Mouse (Mus musculus) myocyte (in vitro differentiated cells): ENCODE measurements around the gene Bmp2. TPM values are rescaled to one million over a fixed set of nuclear protein-coding genes. Genes with fewer than 3 reads are reported as not detected.

Experiments used
- H3K27me3 ChIP-seq: one replicate; pipeline ENCODE4 v1.6.1; 2011; ENCODE audit not compliant: control insufficient read depth, insufficient read depth, insufficient read length
- H3K36me3 ChIP-seq: one replicate; pipeline ENCODE4 v1.6.1; 2011; ENCODE audit not compliant: control insufficient read depth, insufficient read depth
- H3K4me2 ChIP-seq: one replicate; pipeline ENCODE4 v1.6.1; 2011; ENCODE audit warnings: low read depth, control low read depth
- H3K4me3 ChIP-seq: one replicate; pipeline ENCODE4 v1.5.1; 2011; ENCODE audit warnings: mild to moderate bottlenecking, control low read depth, moderate library complexity
- H3K79me2 ChIP-seq: one replicate; pipeline ENCODE4 v1.6.1; 2011; ENCODE audit not compliant: control insufficient read depth, insufficient read depth
- H3ac ChIP-seq: one replicate; pipeline ENCODE4 v1.6.1; 2011; ENCODE audit not compliant: control insufficient read depth, insufficient read length
- CEBPB ChIP-seq: IDR thresholded peaks from 2 replicates; pipeline ENCODE4 v1.6.1; 2011; ENCODE audit warnings: mild to moderate bottlenecking, moderate library complexity; ENCODE audit not compliant: poor library complexity, insufficient read depth, severe bottlenecking
- E2F4 ChIP-seq: IDR thresholded peaks from one replicate; pipeline ENCODE4 v1.6.1; 2011; ENCODE audit warnings: mild to moderate bottlenecking, control low read depth, moderate library complexity; ENCODE audit not compliant: insufficient read depth
- MAX ChIP-seq: IDR thresholded peaks from one replicate; pipeline ENCODE4 v1.6.1; 2011; ENCODE audit warnings: low read depth, mild to moderate bottlenecking, control low read depth
- MYOD1 ChIP-seq, 3 experiments: IDR thresholded peaks; one replicate each; pipeline ENCODE4 v1.6.1; 2011; ENCODE audit warnings: control low read depth in 2 of 3, low read depth in 2 of 3, mild to moderate bottlenecking in 2 of 3, moderate library complexity in 1 of 3; ENCODE audit not compliant: insufficient read length in 2 of 3, control insufficient read depth in 1 of 3
- MYOG ChIP-seq, 3 experiments: IDR thresholded peaks; one replicate each; pipeline ENCODE4 v1.6.1; 2011; ENCODE audit warnings: control low read depth in 2 of 3, low read depth in 2 of 3, mild to moderate bottlenecking in 2 of 3; ENCODE audit not compliant: insufficient read length in 2 of 3, control insufficient read depth in 1 of 3, insufficient read depth in 1 of 3
- POLR2A ChIP-seq: IDR thresholded peaks from one replicate; pipeline ENCODE4 v1.6.1; 2011; ENCODE audit warnings: low read depth, mild to moderate bottlenecking, control low read depth, moderate library complexity; ENCODE audit not compliant: insufficient read length
- POLR2AphosphoS2 ChIP-seq: IDR thresholded peaks from one replicate; pipeline ENCODE4 v1.6.1; 2011; ENCODE audit warnings: low read depth, control low read depth; ENCODE audit not compliant: insufficient read length
- REST ChIP-seq: IDR thresholded peaks from one replicate; pipeline ENCODE4 v1.6.1; 2011; ENCODE audit warnings: mild to moderate bottlenecking, control low read depth, moderate library complexity; ENCODE audit not compliant: insufficient read depth, insufficient read length
- SRF ChIP-seq: IDR thresholded peaks from one replicate; pipeline ENCODE4 v1.6.1; 2011; ENCODE audit warnings: low read depth; ENCODE audit not compliant: control insufficient read depth, insufficient read length
- TCF12 ChIP-seq: IDR thresholded peaks from one replicate; pipeline ENCODE4 v1.6.1; 2011; ENCODE audit warnings: mild to moderate bottlenecking, control low read depth; ENCODE audit not compliant: poor library complexity, insufficient read depth, severe bottlenecking
- TCF3 ChIP-seq: IDR thresholded peaks from one replicate; pipeline ENCODE4 v1.6.1; 2011; ENCODE audit warnings: low read depth, control low read depth; ENCODE audit not compliant: insufficient read length
- USF1 ChIP-seq: IDR thresholded peaks from one replicate; pipeline ENCODE4 v1.6.1; 2011; ENCODE audit warnings: low read depth, mild to moderate bottlenecking, control low read depth, moderate library complexity
- polyA plus RNA-seq: library from polyadenylated mRNA; unstranded; fragments of >200 nt; fragmentation: generic; extraction: Trizol; gene quantifications from one replicate; pipeline ENCODE4 v1.2.1, GENCODE M21; 2012; ENCODE audit warnings: missing spikeins

Bmp2 gene
- polyA plus RNA-seq, 1 experiment: 0.22 TPM

GRCm38 (mm10) chr2:133529396-133529795, 22.6 kb upstream of the Bmp2 start:
- no peak overlapping the region for H3K4me2 ChIP-seq
- no peaks in the 10 kb centered on the region for H3K36me3 ChIP-seq
- no peak for TF ChIP-seq E2F4
- no peak for TF ChIP-seq REST
- no peak for TF ChIP-seq USF1
- TF ChIP-seq MAX: no peak
- no peak for TF ChIP-seq CEBPB
- H3K79me2 ChIP-seq: no peaks in the 10 kb centered on the region
- H3ac ChIP-seq: no peak overlapping the region
- H3K4me3 ChIP-seq: no peak overlapping the region
- H3K27me3 ChIP-seq: no peaks in the 10 kb centered on the region

- H3K4me2 ChIP-seq: no peak overlapping the region
- H3K4me3 ChIP-seq: no peak overlapping the region
- H3ac ChIP-seq: no peak overlapping the region
- H3K79me2 ChIP-seq: no peaks in the 10 kb centered on the region
- TF ChIP-seq MYOD1 (IDR thresholded peaks at IDR 0.05; ENCODE audit: control insufficient read depth in 1 of 3, insufficient read length in 2 of 3, low read depth in 2 of 3) (no peak), POLR2AphosphoS2 (no peak), TCF3 (no peak), E2F4 (no peak), MAX (no peak), CEBPB (no peak), REST (no peak), MYOG (IDR thresholded peaks at IDR 0.05; ENCODE audit: control insufficient read depth in 1 of 3, insufficient read depth in 1 of 3, insufficient read length in 2 of 3, low read depth in 2 of 3) (no peak)
- H3K27me3 ChIP-seq: no peaks in the 10 kb centered on the region
- no peaks in the 10 kb centered on the region for H3K36me3 ChIP-seq
Observed at GRCm38 (mm10) chr2:133533073-133533472, 18.9 kb upstream of the Bmp2 start.

- no peaks in the 10 kb centered on the region for H3K36me3 ChIP-seq
- no peak overlapping the region for H3K4me2 ChIP-seq
- no peaks in the 10 kb centered on the region for H3K79me2 ChIP-seq
- no peak for TF ChIP-seq SRF
- no peak for TF ChIP-seq TCF3
- no peak for TF ChIP-seq CEBPB
- TF ChIP-seq MYOG (IDR thresholded peaks at IDR 0.05; ENCODE audit: control insufficient read depth in 1 of 3, insufficient read depth in 1 of 3, insufficient read length in 2 of 3, low read depth in 2 of 3): no peak
- no peak for TF ChIP-seq TCF12
- no peak for TF ChIP-seq POLR2AphosphoS2
- no peak for TF ChIP-seq REST
- no peak for TF ChIP-seq MYOD1 (IDR thresholded peaks at IDR 0.05; ENCODE audit: control insufficient read depth in 1 of 3, insufficient read length in 2 of 3, low read depth in 2 of 3)
- no peak for TF ChIP-seq E2F4
- TF ChIP-seq POLR2A: no peak
- TF ChIP-seq MAX: no peak
- no peak for TF ChIP-seq USF1
- H3ac ChIP-seq: no peak overlapping the region
- no peaks in the 10 kb centered on the region for H3K27me3 ChIP-seq
- no peak overlapping the region for H3K4me3 ChIP-seq
Observed at GRCm38 (mm10) chr2:133535481-133535880, 16.5 kb upstream of the Bmp2 start.

GRCm38 (mm10) chr2:133536812-133537211, 15.1 kb upstream of the Bmp2 start:
- TF ChIP-seq POLR2AphosphoS2 (no peak), CEBPB (no peak), USF1 (no peak), TCF3 (no peak), SRF (no peak), REST (no peak), POLR2A (no peak), MYOG (IDR thresholded peaks at IDR 0.05; ENCODE audit: control insufficient read depth in 1 of 3, insufficient read depth in 1 of 3, insufficient read length in 2 of 3, low read depth in 2 of 3) (no peak), MAX (no peak), TCF12 (no peak), MYOD1 (IDR thresholded peaks at IDR 0.05; ENCODE audit: control insufficient read depth in 1 of 3, insufficient read length in 2 of 3, low read depth in 2 of 3) (no peak), E2F4 (no peak)
- no peaks in the 10 kb centered on the region for H3K36me3 ChIP-seq
- H3K79me2 ChIP-seq: no peaks in the 10 kb centered on the region
- H3K4me3 ChIP-seq: no peak overlapping the region
- no peak overlapping the region for H3ac ChIP-seq
- H3K4me2 ChIP-seq: no peak overlapping the region
- no peaks in the 10 kb centered on the region for H3K27me3 ChIP-seq

- Histone ChIP-seq H3K79me2 (no peaks in the 10 kb centered on the region), H3K4me2 (no peak overlapping the region), H3K36me3 (no peaks in the 10 kb centered on the region), H3ac (no peak overlapping the region), H3K27me3 (no peaks in the 10 kb centered on the region), H3K4me3 (no peak overlapping the region)
- TF ChIP-seq MYOG (IDR thresholded peaks at IDR 0.05; ENCODE audit: control insufficient read depth in 1 of 3, insufficient read depth in 1 of 3, insufficient read length in 2 of 3, low read depth in 2 of 3): no peak
- TF ChIP-seq CEBPB: no peak
- TF ChIP-seq POLR2A: no peak
- TF ChIP-seq USF1: no peak
- TF ChIP-seq MYOD1 (IDR thresholded peaks at IDR 0.05; ENCODE audit: control insufficient read depth in 1 of 3, insufficient read length in 2 of 3, low read depth in 2 of 3): no peak
- no peak for TF ChIP-seq E2F4
- TF ChIP-seq MAX: no peak
- TF ChIP-seq TCF3: no peak
Observed at GRCm38 (mm10) chr2:133540702-133541101, 11.3 kb upstream of the Bmp2 start.
